Mouse (Mus musculus) retina, embryonic 14.5 days (tissue): ENCODE measurements around the gene Ripk3.

Experiments
- DNase-seq: peaks from one replicate; pipeline ENCODE4 v3.0.0-alpha.2; 2015; ENCODE audit warnings: low spot score

The Ripk3 gene

GRCm38 (mm10) chr14:55788256-55789050, at the start of gene Ripk3:
Gene Ripk3 (minus strand): TSS chr14:55788865.
- no peak for DNase-seq

- DNase-seq, result no peak
Measured at GRCm38 (mm10) chr14:55838312-55838711, 49.6 kb upstream of the Ripk3 start.

GRCm38 (mm10) chr14:55834808-55835533, 46.3 kb upstream of the Ripk3 start:
- DNase-seq, result no peak

GRCm38 (mm10) chr14:55833126-55833525, 44.5 kb upstream of the Ripk3 start:
- DNase-seq, result no peak

GRCm38 (mm10) chr14:55830331-55830730, 41.7 kb upstream of the Ripk3 start:
- DNase-seq, result no peak

GRCm38 (mm10) chr14:55829854-55830253, 41.2 kb upstream of the Ripk3 start:
- DNase-seq, result no peak

- DNase-seq, result no peak
Measured at GRCm38 (mm10) chr14:55828716-55829263, 40.1 kb upstream of the Ripk3 start.

- peak; percentile 45 for DNase-seq
Measured at GRCm38 (mm10) chr14:55826551-55827340, 38.1 kb upstream of the Ripk3 start.

- DNase-seq, result no peak
Measured at GRCm38 (mm10) chr14:55826142-55826541, 37.5 kb upstream of the Ripk3 start.

GRCm38 (mm10) chr14:55825216-55826051, 36.8 kb upstream of the Ripk3 start:
- peak; percentile 69 for DNase-seq

GRCm38 (mm10) chr14:55824481-55825215, 36.0 kb upstream of the Ripk3 start:
- peak; percentile 69 for DNase-seq

GRCm38 (mm10) chr14:55824001-55824480, 35.4 kb upstream of the Ripk3 start:
- peak; percentile 72 for DNase-seq

- DNase-seq, result peak; percentile 95
Measured at GRCm38 (mm10) chr14:55822991-55823762, 34.5 kb upstream of the Ripk3 start, which contains the start of gene Nfatc4. Gene Nfatc4 (plus strand): TSS chr14:55823144.

- DNase-seq, result peak; percentile 91
Measured at GRCm38 (mm10) chr14:55822435-55822990, 33.8 kb upstream of the Ripk3 start.

GRCm38 (mm10) chr14:55820576-55820975, 31.9 kb upstream of the Ripk3 start:
- DNase-seq, result no peak

- no peak for DNase-seq
Measured at GRCm38 (mm10) chr14:55819845-55820405, 31.3 kb upstream of the Ripk3 start.

GRCm38 (mm10) chr14:55815310-55815751, 26.7 kb upstream of the Ripk3 start:
- peak; percentile 75 for DNase-seq

GRCm38 (mm10) chr14:55814885-55815284, 26.2 kb upstream of the Ripk3 start:
- peak; percentile 93 for DNase-seq
